Mouse (Mus musculus): ENCODE measurements around the gene Prpf8.
"Not testable (repeated sequence)": the region's sequence is repeated elsewhere in the genome, so short reads cannot be mapped to it uniquely, and the experiment has no call there.

Prpf8 gene

GRCm38 (mm10) chr11:75533314-75534015 is 46.8 kb downstream of the Prpf8 start:
- DNase-seq (ENCODE audit: low read depth, low spot score), result no peak

GRCm38 (mm10) chr11:75534286-75535033 is 47.8 kb downstream of the Prpf8 start:
- no peak for DNase-seq (ENCODE audit: low read depth, low spot score)

- DNase-seq (ENCODE audit: low read depth, low spot score), result no peak
These were observed 48.6 kb downstream of the Prpf8 start for GRCm38 (mm10) chr11:75535106-75535795.

GRCm38 (mm10) chr11:75536255-75537024 is 49.8 kb downstream of the Prpf8 start:
- no peak for DNase-seq (ENCODE audit: low read depth, low spot score)

GRCm38 (mm10) chr11:75537025-75537414 is 50.4 kb downstream of the Prpf8 start:
- DNase-seq (ENCODE audit: low read depth, low spot score), result no peak

- DNase-seq (ENCODE audit: low read depth, low spot score), result no peak
These were observed 51.0 kb downstream of the Prpf8 start for GRCm38 (mm10) chr11:75537491-75538183.

- no peak for DNase-seq (ENCODE audit: low read depth, low spot score)
These were observed 51.8 kb downstream of the Prpf8 start for GRCm38 (mm10) chr11:75538184-75538969.

GRCm38 (mm10) chr11:75538970-75539299 is 52.3 kb downstream of the Prpf8 start:
- DNase-seq (ENCODE audit: low read depth, low spot score), result no peak

- DNase-seq (ENCODE audit: low read depth, low spot score), result no peak
These were observed 53.6 kb downstream of the Prpf8 start for GRCm38 (mm10) chr11:75540209-75540608.

- peak; percentile 60 for DNase-seq (ENCODE audit: low read depth, low spot score)
These were observed 54.3 kb downstream of the Prpf8 start for GRCm38 (mm10) chr11:75540710-75541581.

- no peak for DNase-seq (ENCODE audit: low read depth, low spot score)
These were observed 58.1 kb downstream of the Prpf8 start for GRCm38 (mm10) chr11:75544713-75545112.

GRCm38 (mm10) chr11:75546057-75546456 is 59.4 kb downstream of the Prpf8 start:
- no peak for DNase-seq (ENCODE audit: low read depth, low spot score)

- no peak for DNase-seq (ENCODE audit: low read depth, low spot score)
These were observed 63.1 kb downstream of the Prpf8 start for GRCm38 (mm10) chr11:75549658-75550111.

- DNase-seq (ENCODE audit: low read depth, low spot score), result no peak
These were observed 63.8 kb downstream of the Prpf8 start for GRCm38 (mm10) chr11:75550200-75550946.

GRCm38 (mm10) chr11:75551321-75551720 is 64.7 kb downstream of the Prpf8 start:
- DNase-seq (ENCODE audit: low read depth, low spot score), result no peak

- DNase-seq (ENCODE audit: low read depth, low spot score), result no peak
These were observed 65.4 kb downstream of the Prpf8 start for GRCm38 (mm10) chr11:75551961-75552441.

GRCm38 (mm10) chr11:75552906-75553482 is 66.4 kb downstream of the Prpf8 start:
- DNase-seq (ENCODE audit: low read depth, low spot score), result no peak

GRCm38 (mm10) chr11:75556006-75556405 is 69.4 kb downstream of the Prpf8 start:
- DNase-seq (ENCODE audit: low read depth, low spot score), result not testable (repeated sequence)
